Mouse (Mus musculus): ENCODE measurements around the gene Agap2.

DNA sequence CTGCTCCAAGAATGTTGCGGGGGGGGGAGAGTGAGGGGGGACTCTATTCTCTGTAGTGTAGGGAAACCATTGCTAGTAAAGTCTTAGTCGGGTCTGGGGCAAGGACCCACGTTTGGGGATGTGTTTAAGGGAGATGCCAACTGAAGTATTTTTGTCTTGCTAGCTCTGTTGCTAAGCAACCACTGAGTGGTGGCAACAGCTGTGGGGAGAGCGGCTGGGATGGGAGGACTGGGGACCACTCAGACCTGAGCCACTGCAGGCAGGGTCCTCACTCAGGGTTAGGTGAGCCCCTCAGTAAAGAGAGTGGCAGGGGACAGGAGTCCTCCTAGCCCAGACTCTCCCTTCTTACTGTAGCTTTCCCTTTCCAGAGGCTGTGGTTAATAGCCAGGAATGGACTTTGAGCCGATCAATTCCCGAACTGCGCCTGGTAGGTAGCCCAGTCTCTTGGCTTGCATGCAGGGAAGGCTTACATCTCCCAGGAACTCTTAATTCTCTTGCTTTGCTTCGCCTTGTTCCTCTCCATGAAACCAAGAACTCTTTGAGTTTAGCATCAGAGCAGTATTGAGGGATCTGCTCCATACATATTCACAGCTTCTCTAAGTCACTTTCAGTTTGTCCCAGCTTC, 7.0 kb downstream of the Agap2 start:
- no peak for TF ChIP-seq POLR2A (IDR thresholded peaks at IDR 0.05; ENCODE audit: insufficient read depth, low read length)
- TF ChIP-seq CTCF (IDR thresholded peaks at IDR 0.05; ENCODE audit: low read depth, low read length): no peak
- TF ChIP-seq EP300 (IDR thresholded peaks at IDR 0.05; ENCODE audit: insufficient read depth, low read depth, low read length): no peak

Data from ES-Bruce4 (cell line).